Mouse (Mus musculus) embryonic facial prominence, embryonic 11.5 days (tissue): ENCODE results near the gene Slc1a2. TPM values are rescaled to one million over a fixed set of nuclear protein-coding genes. Genes with fewer than 3 reads are reported as not detected.

Experiments
- ATAC-seq: fragments of 200-750 bp; cut with Nextera tagmentation; replicated peaks from 2 replicates; pipeline ENCODE4 v1.8.0; 2017; ENCODE audit warnings: low read depth; ENCODE audit not compliant: insufficient number of reproducible peaks, low FRiP score, low TSS enrichment
- DNase-seq: peaks from one replicate; pipeline ENCODE4 v3.0.0-alpha.2; 2015; ENCODE audit warnings: low spot score
- H3K27ac ChIP-seq: fragments of 300-500 bp; sonication (generic); replicated peaks from 2 replicates; pipeline ENCODE4 v1.5.1; 2014; ENCODE audit warnings: mild to moderate bottlenecking, low read depth, low read length, control low read depth
- H3K27me3 ChIP-seq: fragments of 300-500 bp; sonication (generic); 2 replicates; pipeline ENCODE4 v1.6.1; 2014; ENCODE audit warnings: mild to moderate bottlenecking, low read length, moderate library complexity, mixed read lengths; ENCODE audit not compliant: control insufficient read depth, insufficient read depth
- H3K36me3 ChIP-seq: fragments of 300-500 bp; sonication (generic); replicated peaks from 2 replicates; pipeline ENCODE4 v1.6.1; 2014; ENCODE audit warnings: low read depth, mild to moderate bottlenecking, low read length, moderate library complexity, mixed read lengths; ENCODE audit not compliant: control insufficient read depth, insufficient read depth
- H3K4me1 ChIP-seq: fragments of 300-500 bp; sonication (generic); 2 replicates; pipeline ENCODE4 v1.6.1; 2014; ENCODE audit warnings: low read length, mixed read lengths; ENCODE audit not compliant: control insufficient read depth, insufficient read depth
- H3K4me2 ChIP-seq: fragments of 300-500 bp; sonication (generic); 2 replicates; pipeline ENCODE4 v1.6.1; 2014; ENCODE audit warnings: low read depth, mild to moderate bottlenecking, control low read depth, low read length, moderate library complexity
- H3K4me3 ChIP-seq: fragments of 300-500 bp; sonication (generic); 2 replicates; pipeline ENCODE4 v1.5.1; 2014; ENCODE audit warnings: low read depth, low read length, control low read depth
- H3K9ac ChIP-seq: fragments of 300-500 bp; sonication (generic); replicated peaks from 2 replicates; pipeline ENCODE4 v1.6.1; 2014; ENCODE audit warnings: mild to moderate bottlenecking, control low read depth, low read length
- H3K9me3 ChIP-seq: fragments of 300-500 bp; sonication (generic); replicated peaks from 2 replicates; pipeline ENCODE4 v1.6.1; 2016; ENCODE audit warnings: mild to moderate bottlenecking, low read length, inconsistent platforms, mixed read lengths; ENCODE audit not compliant: control insufficient read depth
- WGBS: fragments of 180-500 bp; shearing (Covaris S2); extraction: QIAGEN DNeasy Blood & Tissue Kit; methylation state at CpG from one replicate; pipeline ENCODE4 v1.1.7; 2014; 5-methylcytosine and 5-hydroxymethylcytosine counted together
- polyA plus RNA-seq: library from polyadenylated mRNA; unstranded; fragments of >200 nt; fragmentation: Nextera tagmentation; extraction: Ambion mirVana; gene quantifications from 2 replicates; pipeline ENCODE4 v1.2.1, GENCODE M21; 2014

Gene Slc1a2
- 0.97 and 1.4 TPM in 2 replicates for polyA plus RNA-seq

DNA sequence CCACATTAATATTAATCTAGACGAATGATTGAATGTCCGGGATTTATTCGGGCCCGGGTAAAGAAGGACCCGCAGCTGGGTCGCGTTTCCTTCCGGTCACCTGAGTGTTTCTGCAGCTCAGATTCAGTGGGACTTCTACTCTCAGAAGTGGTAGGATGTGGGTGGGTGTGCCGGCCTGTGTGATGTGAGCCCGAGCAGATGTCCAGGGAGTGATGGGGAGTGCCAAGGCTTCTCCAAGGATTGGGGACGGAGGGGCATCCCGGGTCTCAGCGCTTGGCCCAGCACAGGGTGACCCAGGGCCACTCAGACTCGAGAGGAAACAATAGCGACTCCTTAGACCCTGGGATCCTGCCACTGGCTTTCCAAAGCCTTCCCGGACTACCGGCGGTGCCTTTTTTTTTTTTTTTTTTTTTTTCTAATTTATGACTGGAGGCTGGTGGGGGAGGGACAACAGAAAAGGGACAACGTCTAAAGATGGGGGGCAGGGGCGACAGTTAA, at the start of gene Slc1a2:
TSS of gene Slc1a2 (plus strand) at position 497 of the 498 bp plus-strand sequence.
- H3K4me1 ChIP-seq = no peaks in the 10 kb centered on the region; the same call in 1 of the 2 replicates
- no peaks in the 10 kb centered on the region for H3K9me3 ChIP-seq
- no peak within 1 kb of the TSS; the same call in 1 of the 2 replicates for H3K27ac ChIP-seq
- no peaks in the 10 kb centered on the region for H3K36me3 ChIP-seq
- no peak; the same call in 1 of the 2 replicates for ATAC-seq
- H3K9ac ChIP-seq = peak within 1 kb of the TSS; percentile 61
- under 1% methylated on average over 20 of the region's 20 CpGs for WGBS
- H3K4me2 ChIP-seq = peak within 1 kb of the TSS; percentile 98
- DNase-seq = no peak
- peak within 1 kb of the TSS; percentile 65 for H3K4me3 ChIP-seq
- H3K27me3 ChIP-seq = peaks cover 21% of the 10 kb centered on the region; the same call in 1 of the 2 replicates

DNA sequence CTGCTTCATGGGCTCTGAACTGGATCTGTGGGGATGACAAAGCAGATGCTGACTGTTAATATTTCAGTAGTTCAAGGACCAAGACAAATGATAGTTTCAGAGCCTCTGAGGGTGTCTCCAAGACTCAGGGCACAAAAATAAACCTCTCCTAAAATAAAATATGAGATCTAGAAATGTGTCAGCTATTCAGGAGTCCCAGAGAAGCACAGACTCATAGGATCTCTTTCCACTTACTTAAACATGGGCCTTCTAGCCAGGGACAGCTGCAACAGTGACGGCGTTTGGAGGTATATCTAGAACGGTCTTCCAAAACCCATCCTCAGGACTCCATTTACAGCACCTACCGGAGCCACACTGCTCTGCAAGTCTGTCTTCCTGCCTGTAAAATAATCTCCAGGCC, 48.0 kb upstream of the Slc1a2 start:
- no peaks in the 10 kb centered on the region for H3K27me3 ChIP-seq
- WGBS = 92% methylated on average over 4 of the region's 4 CpGs
- H3K9ac ChIP-seq = no peak overlapping the region
- no peak overlapping the region for H3K4me3 ChIP-seq
- no peak for ATAC-seq
- no peaks in the 10 kb centered on the region for H3K36me3 ChIP-seq
- no peaks in the 10 kb centered on the region for H3K4me1 ChIP-seq
- no peak overlapping the region for H3K4me2 ChIP-seq
- DNase-seq = no peak
- no peak overlapping the region for H3K27ac ChIP-seq
- H3K9me3 ChIP-seq = no peaks in the 10 kb centered on the region

DNA sequence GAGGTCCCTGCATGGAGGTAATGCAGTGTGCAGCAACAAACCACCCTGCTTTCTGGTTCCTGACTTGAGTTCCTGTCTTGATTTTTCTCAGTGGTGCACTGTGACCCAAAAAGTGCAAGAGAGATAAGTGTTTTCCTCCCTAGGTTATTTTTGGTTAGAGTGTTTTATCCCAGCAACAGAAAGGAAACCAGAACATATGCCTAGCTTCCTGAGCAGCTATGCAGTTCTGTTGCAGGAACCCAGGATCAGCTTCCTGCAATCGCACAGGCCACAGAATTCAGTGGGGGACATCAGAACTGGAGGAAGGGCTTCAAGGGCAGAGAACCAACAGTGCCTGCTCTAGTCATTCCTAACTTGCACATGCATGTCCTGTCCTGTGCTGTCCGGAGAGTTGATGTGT, 41.8 kb upstream of the Slc1a2 start:
- Histone ChIP-seq H3K27me3 (no peaks in the 10 kb centered on the region), H3K9me3 (no peaks in the 10 kb centered on the region), H3K4me1 (no peaks in the 10 kb centered on the region), H3K9ac (no peak overlapping the region), H3K36me3 (no peaks in the 10 kb centered on the region), H3K4me3 (no peak overlapping the region), H3K27ac (no peak overlapping the region), H3K4me2 (no peak overlapping the region)
- ATAC-seq (no peak), DNase-seq (no peak)
- WGBS = 61% methylated on average over 2 of the region's 2 CpGs

- WGBS = 81% methylated on average over 12 of the region's 12 CpGs
- Histone ChIP-seq H3K27ac (no peak overlapping the region), H3K4me2 (no peak overlapping the region), H3K9ac (no peak overlapping the region), H3K9me3 (no peaks in the 10 kb centered on the region), H3K36me3 (no peaks in the 10 kb centered on the region), H3K4me3 (no peak overlapping the region), H3K27me3 (no peaks in the 10 kb centered on the region), H3K4me1 (no peaks in the 10 kb centered on the region)
- ATAC-seq (no peak), DNase-seq (no peak)
Measured at GRCm38 (mm10) chr2:102620744-102621429, 37.6 kb upstream of the Slc1a2 start.

- Histone ChIP-seq H3K9ac (no peak overlapping the region), H3K4me3 (no peak overlapping the region), H3K36me3 (no peaks in the 10 kb centered on the region), H3K27ac (no peak overlapping the region), H3K4me2 (no peak overlapping the region), H3K27me3 (no peaks in the 10 kb centered on the region), H3K9me3 (no peaks in the 10 kb centered on the region), H3K4me1 (no peaks in the 10 kb centered on the region)
- ATAC-seq (no peak), DNase-seq (no peak)
- 88% methylated on average over 5 of the region's 5 CpGs for WGBS
Measured at GRCm38 (mm10) chr2:102622176-102622575, 36.3 kb upstream of the Slc1a2 start.

DNA sequence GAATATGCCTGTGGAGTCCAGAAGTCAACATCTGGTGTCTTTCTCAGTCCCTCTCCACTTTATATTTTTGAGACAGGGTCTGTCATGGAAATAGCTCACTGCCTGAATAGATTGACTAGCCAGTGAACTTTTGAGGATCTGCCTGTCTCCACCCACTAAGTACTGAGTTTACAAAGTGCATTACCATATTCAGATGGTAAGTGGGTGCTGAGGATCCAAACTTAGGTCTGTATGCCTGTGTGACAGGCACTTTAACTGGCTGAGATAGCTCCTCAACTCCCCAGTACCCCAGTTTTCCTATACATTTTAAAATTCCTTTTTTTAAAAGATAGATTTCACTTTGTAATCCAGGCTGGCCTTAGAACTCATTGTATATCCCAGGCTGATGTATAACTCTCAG, 35.5 kb upstream of the Slc1a2 start:
- no peak for ATAC-seq
- Histone ChIP-seq H3K9me3 (no peaks in the 10 kb centered on the region), H3K27ac (no peak overlapping the region), H3K27me3 (no peaks in the 10 kb centered on the region), H3K9ac (no peak overlapping the region), H3K4me1 (no peaks in the 10 kb centered on the region), H3K36me3 (no peaks in the 10 kb centered on the region), H3K4me3 (no peak overlapping the region), H3K4me2 (no peak overlapping the region)
- no peak for DNase-seq

DNA sequence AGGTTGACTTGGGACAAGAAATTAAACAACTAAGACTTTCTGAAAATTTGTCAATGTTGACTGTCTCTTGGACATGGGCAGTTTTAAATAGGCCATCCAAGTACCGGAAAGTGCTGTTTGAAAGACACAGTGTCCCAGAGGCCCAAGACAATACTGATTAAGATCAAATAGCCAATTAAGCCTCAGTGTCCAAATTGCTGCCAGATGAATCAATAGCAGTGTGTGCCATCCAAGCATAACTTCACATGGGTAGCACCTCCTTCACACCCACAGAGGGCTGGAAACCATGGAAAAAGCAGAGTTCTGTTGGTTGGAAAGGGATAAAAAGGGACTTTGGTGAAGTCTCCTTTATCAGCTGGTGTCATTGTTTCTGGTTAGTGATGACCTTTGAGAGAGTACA, 33.9 kb upstream of the Slc1a2 start:
- H3K4me1 ChIP-seq = no peaks in the 10 kb centered on the region
- H3K4me2 ChIP-seq = no peak overlapping the region
- ATAC-seq (no peak), DNase-seq (no peak)
- H3K27ac ChIP-seq = no peak overlapping the region
- no peak overlapping the region for H3K4me3 ChIP-seq
- H3K36me3 ChIP-seq = no peaks in the 10 kb centered on the region
- H3K9ac ChIP-seq = no peak overlapping the region
- WGBS = 34% methylated on average over 1 of the region's 1 CpGs
- no peaks in the 10 kb centered on the region for H3K9me3 ChIP-seq
- no peaks in the 10 kb centered on the region for H3K27me3 ChIP-seq

GRCm38 (mm10) chr2:102632361-102632760, 26.1 kb upstream of the Slc1a2 start:
- H3K27ac ChIP-seq = no peak overlapping the region

More at GRCm38 (mm10) chr2:102632361-102632760, 26.1 kb upstream of the Slc1a2 start:
- Histone ChIP-seq H3K4me1 (no peaks in the 10 kb centered on the region), H3K4me2 (no peak overlapping the region), H3K36me3 (no peaks in the 10 kb centered on the region), H3K9me3 (no peaks in the 10 kb centered on the region), H3K27me3 (no peaks in the 10 kb centered on the region), H3K9ac (no peak overlapping the region), H3K4me3 (no peak overlapping the region)
- ATAC-seq = no peak
- no peak for DNase-seq
- 90% methylated on average over 4 of the region's 4 CpGs for WGBS
